ENCODE assay signal across 9 mouse cellular contexts in the genomic region with DNA sequence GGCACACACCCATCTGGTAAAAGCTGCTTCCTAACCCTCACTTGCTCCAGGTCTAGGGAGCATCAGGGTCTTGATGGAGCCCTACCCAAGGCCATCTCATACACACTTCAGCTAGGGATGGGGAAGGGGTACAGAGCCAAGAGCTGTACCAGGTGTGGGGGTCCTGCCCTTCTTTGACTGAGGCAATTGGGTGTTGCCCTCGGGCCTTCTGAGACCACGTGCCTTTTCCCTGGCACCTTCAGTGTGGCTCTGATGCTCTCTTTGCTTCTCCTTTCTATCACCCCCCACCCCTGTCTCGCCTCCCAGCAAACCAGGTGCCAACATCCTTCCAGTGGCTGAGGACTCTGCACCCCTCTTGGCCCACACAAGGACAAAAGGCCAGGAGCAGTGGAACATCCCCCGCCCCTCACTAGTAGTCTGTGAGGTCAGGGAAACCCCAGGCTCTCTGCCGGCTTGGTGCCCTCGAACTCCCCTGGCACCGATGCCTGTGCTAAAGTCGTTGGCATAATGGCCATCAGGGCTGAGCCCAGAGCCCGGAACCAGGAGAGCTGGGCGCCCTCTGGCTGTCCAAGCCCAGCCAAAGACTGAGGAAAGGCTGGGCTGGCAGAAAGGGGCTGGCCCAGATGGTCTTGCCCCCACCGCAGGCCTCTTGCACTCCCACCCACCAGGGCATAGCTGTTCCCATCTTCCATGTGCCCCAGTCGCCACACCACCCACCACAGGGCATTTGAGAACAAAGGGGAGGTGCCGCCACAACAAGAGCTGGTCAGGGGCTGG.
A peak's percentile ranks its signal among the peaks of the same experiment; 100 is the strongest.
DNase-seq lines count a peak whose midpoint lies in the region; ATAC-seq and TF ChIP-seq lines count a peak whose summit lies in the region.
"Had no signal": no experiment of that assay in that cellular context is flagged by ENCODE, and none has a peak within 500 bp of the region (broad histone marks: within the 10 kb centered on the region; RNA-seq: fewer than 3 reads in every experiment).

No protein-coding gene starts in this region.

- H3K27ac ChIP-seq in layer of hippocampus, adult 2 months: peak overlapping the region; percentile 99
- no peak overlapping the region for H3K27ac ChIP-seq in heart, embryonic 16.5 days (ENCODE audit: low read length)
- peak overlapping the region; percentile 97 for H3K27ac ChIP-seq in midbrain, postnatal 0 days (ENCODE audit: low read depth, low read length)
- H3K27ac ChIP-seq: macrophage had no signal

- no peak overlapping the region for H3K9ac ChIP-seq in heart, embryonic 16.5 days (ENCODE audit: low read length)
- peak overlapping the region; percentile 93 for H3K9ac ChIP-seq in midbrain, postnatal 0 days (replicated peaks; ENCODE audit: low read length, poor library complexity, severe bottlenecking)

- no peaks in the 10 kb centered on the region for H3K9me3 ChIP-seq in heart, embryonic 16.5 days (replicated peaks; ENCODE audit: control insufficient read depth, low read length)
- no peaks in the 10 kb centered on the region for H3K9me3 ChIP-seq in midbrain, postnatal 0 days (ENCODE audit: low read length)

- ATAC-seq in heart, embryonic 16.5 days (replicated peaks; ENCODE audit: extremely low read depth, insufficient read depth, low FRiP score): no peak
- peak; percentile 35; the same call in 1 of the 2 replicates for ATAC-seq in midbrain, postnatal 0 days (ENCODE audit: low FRiP score)
- ATAC-seq in megakaryocyte-erythroid progenitor cell, adult 5-6 weeks (replicated peaks; ENCODE audit: low FRiP score, low TSS enrichment, poor library complexity, severe bottlenecking): no peak

- H3K4me2 ChIP-seq in heart, embryonic 16.5 days (ENCODE audit: low read depth, low read length): peak overlapping the region; percentile 94
- H3K4me2 ChIP-seq in midbrain, postnatal 0 days (ENCODE audit: low read depth, low read length, poor library complexity, severe bottlenecking): peak overlapping the region; percentile 71

- DNase-seq in layer of hippocampus, adult 2 months (ENCODE audit: low spot score in 2 of 2): no peak
- no peak for DNase-seq in layer of hippocampus, postnatal 25 days (ENCODE audit: extremely low spot score in 1 of 2, low spot score in 1 of 2)
- peak; percentile 78 for DNase-seq in cerebellum, adult 9-11 months
- DNase-seq in midbrain, postnatal 0 days (ENCODE audit: low spot score): peak; percentile 83
- no peak for DNase-seq in embryo, embryonic 11 days
- DNase-seq in left cerebral cortex, adult 18-20 months (ENCODE audit: low spot score in 2 of 2): no peak

- peaks cover 40% of the 10 kb centered on the region for H3K27me3 ChIP-seq in heart, embryonic 16.5 days (ENCODE audit: control insufficient read depth, insufficient read depth, low read length)
- no peaks in the 10 kb centered on the region for H3K27me3 ChIP-seq in midbrain, postnatal 0 days (ENCODE audit: insufficient read depth, low read length)

- peak; percentile 63 for TF ChIP-seq CTCF in layer of hippocampus, adult 2 months (conservative IDR thresholded peaks at IDR 0.05)
- TF ChIP-seq CTCF in midbrain, postnatal 0 days (IDR thresholded peaks at IDR 0.05): peak; percentile 75

- H3K4me1 ChIP-seq in heart, embryonic 16.5 days (ENCODE audit: control insufficient read depth, insufficient read depth, low read length): peaks cover 26% of the 10 kb centered on the region
- peaks cover 13% of the 10 kb centered on the region; the same call in 1 of the 2 replicates for H3K4me1 ChIP-seq in midbrain, postnatal 0 days (ENCODE audit: insufficient read depth, low read length)

- H3K36me3 ChIP-seq in heart, embryonic 16.5 days (ENCODE audit: control insufficient read depth, insufficient read depth): no peaks in the 10 kb centered on the region
- H3K36me3 ChIP-seq in midbrain, postnatal 0 days (ENCODE audit: insufficient read depth, low read length): no peaks in the 10 kb centered on the region; the same call in 1 of the 2 replicates

- H3K4me3 ChIP-seq in layer of hippocampus, adult 2 months: peak overlapping the region; percentile 84
- H3K4me3 ChIP-seq in heart, embryonic 16.5 days (ENCODE audit: low read length): peak overlapping the region; percentile 64; the same call in 1 of the 2 replicates
- peak overlapping the region; percentile 95 for H3K4me3 ChIP-seq in midbrain, postnatal 0 days (ENCODE audit: low read depth, low read length)

- 37% methylated on average over 13 of the region's 13 CpGs for WGBS in heart, embryonic 16.5 days
- 19% methylated on average over 13 of the region's 13 CpGs for WGBS in midbrain, postnatal 0 days

Comparison
In these comparisons a context has a peak if more than half of its experiments do, and no peak if none do; other contexts are left out.
1. DNase-seq: peak in cerebellum, adult 9-11 months (single experiment) and midbrain, postnatal 0 days (single experiment); none in layer of hippocampus, adult 2 months (0 of 2), layer of hippocampus, postnatal 25 days (0 of 2), embryo, embryonic 11 days (single experiment) and left cerebral cortex, adult 18-20 months (0 of 2).
2. Peak in every context shown above with its lines, with median percentiles within 50 percentile points of each other: H3K4me3 ChIP-seq.